In genomic region chr2:32599409-32599808, GRCm38 (mm10) we compare ENCODE assay signal across 8 mouse cellular contexts. TPM values are rescaled to one million over a fixed set of nuclear protein-coding genes. Genes with fewer than 3 reads are reported as not detected.
DNase-seq lines count a peak whose midpoint lies in the region; TF ChIP-seq lines count a peak whose summit lies in the region.

St6galnac6 (plus strand) TSS chr2:32599709.

- intact Hi-C loops in left cerebral cortex, adult 2 months (cut with DNase I) = no loop called here
- intact Hi-C loops in left cerebral cortex, postnatal 14 days (cut with DNase I) = no loop called here

- no peak for DNase-seq in left cerebral cortex, adult 2 months (ENCODE audit: extremely low spot score in 1 of 2, low spot score in 2 of 2)
- DNase-seq in left cerebral cortex, adult 11 months (ENCODE audit: low spot score) = no peak
- no peak for DNase-seq in adrenal gland, postnatal 4 days (ENCODE audit: low spot score in 2 of 2)
- no peak for DNase-seq in gonadal fat pad, adult 2 months (ENCODE audit: low read depth)
- DNase-seq in left cerebral cortex, postnatal 14 days (ENCODE audit: low spot score in 2 of 2) = no peak
- DNase-seq in right cerebral cortex, postnatal 4 days = no peak
- DNase-seq in embryo, embryonic 10.5 days (ENCODE audit: low spot score) = no peak
- no peak for DNase-seq in cerebellum, postnatal 4 days (ENCODE audit: low spot score in 2 of 2)

- TF ChIP-seq CTCF in left cerebral cortex, adult 2 months (IDR thresholded peaks at IDR 0.05) = no peak

- no peak within 1 kb of the TSS for H3K4me3 ChIP-seq in left cerebral cortex, adult 2 months

- no peak within 1 kb of the TSS for H3K27ac ChIP-seq in left cerebral cortex, adult 2 months

RNA-seq across cellular contexts. Expression of gene St6galnac6, which starts in this region (rescaled TPM):
- 100 to 1,000 TPM; 122 to 133 TPM for total RNA-seq in left cerebral cortex, adult 2 months (2021)
- total RNA-seq in adrenal gland, postnatal 4 days (2021) = 10 to 100 TPM; 53.0 to 58.0 TPM
- polyA plus RNA-seq in gonadal fat pad, adult 2 months (2012; rRNA removed) = 44.6 and 46.1 TPM in 2 replicates
- total RNA-seq in left cerebral cortex, postnatal 14 days (2021) = 100 to 1,000 TPM; 110 to 114 TPM
